Mouse (Mus musculus): ENCODE measurements at regions not wholly inside any gene's neighbourhood (a gene's known extent, or its start where the extent isn't known, plus 50 kb on each side); places are given as distances from the start of the nearest gene placed in this dataset.

DNA sequence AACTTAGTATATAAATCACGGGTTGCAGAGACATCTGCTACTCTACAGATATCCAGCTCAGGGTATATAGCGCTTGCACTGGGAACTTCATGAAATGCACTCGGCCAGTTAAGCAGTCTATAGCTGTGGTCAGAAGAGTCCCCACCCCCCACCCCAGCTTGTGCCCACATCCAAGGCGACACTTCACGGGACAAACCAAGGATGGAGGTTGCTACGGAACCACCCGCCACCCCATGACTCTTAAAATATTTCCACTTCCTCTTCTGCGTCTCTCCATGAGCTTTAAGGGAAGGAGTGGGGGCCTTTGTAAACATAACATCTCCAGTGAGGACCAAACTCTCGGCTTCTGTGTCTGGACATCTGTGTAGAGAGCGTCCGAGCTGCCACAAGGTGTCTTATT is 469.5 kb upstream of the Fam19a5 start:
- WGBS = 90% methylated on average over 11 of the region's 11 CpGs
- Histone ChIP-seq H3K4me1 (no peaks in the 10 kb centered on the region), H3K9me3 (no peaks in the 10 kb centered on the region), H3K4me3 (no peak overlapping the region), H3K27ac (no peak overlapping the region), H3K27me3 (ENCODE audit: poor library complexity, severe bottlenecking) (no peaks in the 10 kb centered on the region), H3K36me3 (replicated peaks) (no peaks in the 10 kb centered on the region)
- DNase-seq (ENCODE audit: extremely low spot score, low spot score) = no peak

DNA sequence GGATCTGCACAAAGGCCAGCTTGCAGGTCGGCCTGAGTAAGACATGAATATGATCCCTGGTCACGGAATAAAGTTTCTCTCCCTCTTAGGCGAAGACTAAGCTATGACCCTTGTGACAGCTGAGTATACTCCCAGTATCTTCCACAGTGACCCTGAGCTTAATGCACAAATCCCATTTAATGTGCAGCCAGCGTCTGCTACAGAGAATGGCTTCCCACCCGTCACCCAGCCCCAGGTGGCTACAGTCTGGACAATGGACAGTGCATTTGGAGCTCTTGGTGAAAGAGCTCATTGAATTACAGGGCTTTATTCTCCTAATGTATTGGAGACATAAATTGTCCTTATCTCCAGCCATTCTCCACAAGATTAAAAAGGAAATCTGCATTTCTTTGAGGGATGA is 454.3 kb upstream of the Fam19a5 start:
- H3K4me1 ChIP-seq = peaks cover 13% of the 10 kb centered on the region
- H3K27ac ChIP-seq = peak overlapping the region; percentile 2; the same call in 1 of the 2 replicates
- DNase-seq (ENCODE audit: extremely low spot score, low spot score) = no peak
- H3K9me3 ChIP-seq = no peaks in the 10 kb centered on the region
- no peaks in the 10 kb centered on the region for H3K36me3 ChIP-seq (replicated peaks)
- no peak overlapping the region for H3K4me3 ChIP-seq
- 54% methylated on average over 5 of the region's 5 CpGs for WGBS
- H3K27me3 ChIP-seq (ENCODE audit: poor library complexity, severe bottlenecking) = no peaks in the 10 kb centered on the region

DNA sequence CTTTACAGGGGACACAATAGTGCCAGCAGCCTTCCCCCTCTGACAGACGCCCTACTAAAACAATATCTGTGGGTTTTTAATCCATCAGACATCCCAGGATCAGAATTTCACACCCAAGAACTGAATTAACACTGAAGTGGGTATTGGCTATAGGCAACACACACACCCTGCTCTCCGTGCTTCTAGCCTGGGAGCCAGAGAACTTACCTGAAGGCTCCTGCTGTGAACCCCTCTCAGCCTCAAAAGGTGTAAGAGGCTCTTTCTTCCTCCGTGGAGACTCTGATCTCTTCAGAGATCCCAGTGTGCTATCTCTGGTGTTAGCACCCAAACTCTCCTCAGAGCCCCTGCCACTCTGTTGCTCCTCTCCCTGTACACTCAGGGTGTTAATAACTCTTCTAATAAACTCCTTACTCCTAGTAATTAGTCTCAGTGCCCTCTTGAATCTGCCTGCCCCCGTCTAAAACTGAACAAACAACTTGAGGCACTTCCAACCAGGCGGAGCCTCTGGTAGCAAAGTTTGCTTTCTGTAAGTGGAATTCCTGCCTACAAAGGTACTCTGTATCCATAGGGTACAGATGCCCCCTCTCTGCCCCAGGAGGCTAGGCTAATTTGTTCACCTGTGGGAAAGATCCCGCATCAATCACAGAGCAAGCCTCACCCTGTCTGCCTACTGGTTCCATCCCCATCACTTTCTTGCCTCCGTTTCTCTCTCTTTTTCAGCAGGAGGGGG is 452.9 kb upstream of the Fam19a5 start:
- peaks cover 13% of the 10 kb centered on the region for H3K4me1 ChIP-seq
- DNase-seq (ENCODE audit: extremely low spot score, low spot score) = no peak
- H3K36me3 ChIP-seq (replicated peaks) = no peaks in the 10 kb centered on the region
- no peaks in the 10 kb centered on the region for H3K27me3 ChIP-seq (ENCODE audit: poor library complexity, severe bottlenecking)
- no peak overlapping the region for H3K4me3 ChIP-seq
- no peak overlapping the region for H3K27ac ChIP-seq
- H3K9me3 ChIP-seq = no peaks in the 10 kb centered on the region
- WGBS = 66% methylated on average over 7 of the region's 7 CpGs

DNA sequence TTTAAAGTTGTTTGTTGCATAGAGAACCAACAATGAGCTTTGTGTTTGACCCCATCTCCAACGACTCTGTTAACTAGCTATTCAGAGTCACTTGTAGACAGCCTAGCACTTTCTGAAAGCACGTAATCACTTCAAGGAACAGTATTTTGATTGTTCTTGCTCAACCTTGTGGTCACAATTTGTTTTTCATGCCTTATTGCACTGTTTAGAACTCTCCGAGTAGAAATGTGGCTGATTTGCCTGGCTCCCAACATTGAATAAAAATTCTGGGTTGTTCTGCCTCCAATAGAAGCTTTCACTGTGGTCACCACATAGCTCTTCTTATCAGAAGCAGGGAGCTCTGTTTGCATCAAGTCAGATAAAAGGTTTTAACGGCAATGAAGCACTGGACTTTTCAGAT is 446.9 kb upstream of the Fam19a5 start:
- H3K36me3 ChIP-seq (replicated peaks) = no peaks in the 10 kb centered on the region
- WGBS = 58% methylated on average over 4 of the region's 4 CpGs
- no peaks in the 10 kb centered on the region for H3K9me3 ChIP-seq
- no peak for DNase-seq (ENCODE audit: extremely low spot score, low spot score)
- no peaks in the 10 kb centered on the region for H3K27me3 ChIP-seq (ENCODE audit: poor library complexity, severe bottlenecking)
- no peak overlapping the region for H3K4me3 ChIP-seq
- no peaks in the 10 kb centered on the region for H3K4me1 ChIP-seq
- no peak overlapping the region for H3K27ac ChIP-seq

DNA sequence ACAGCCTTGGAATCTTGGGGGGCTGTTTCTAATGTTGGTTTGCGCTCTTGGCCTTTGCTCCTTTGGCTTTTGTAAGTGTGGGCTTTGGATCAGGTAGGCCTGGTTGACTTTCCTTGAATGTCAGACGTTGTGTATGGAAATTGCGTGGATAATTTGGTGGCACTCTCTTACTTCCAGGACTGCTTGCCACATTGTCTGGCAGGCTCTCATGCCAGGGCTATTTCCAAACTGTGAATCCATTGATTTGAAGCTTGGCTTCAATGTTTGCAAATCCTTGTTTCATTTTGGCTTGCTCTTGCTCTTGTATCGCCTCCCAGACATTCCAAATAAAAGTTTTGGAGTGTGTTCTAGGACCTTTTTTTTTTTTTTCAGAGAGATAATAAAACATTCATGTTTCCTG is 443.0 kb upstream of the Fam19a5 start:
- Histone ChIP-seq H3K4me3 (no peak overlapping the region), H3K36me3 (replicated peaks) (no peaks in the 10 kb centered on the region), H3K27me3 (ENCODE audit: poor library complexity, severe bottlenecking) (no peaks in the 10 kb centered on the region), H3K27ac (no peak overlapping the region), H3K9me3 (no peaks in the 10 kb centered on the region; the same call in 1 of the 2 replicates), H3K4me1 (no peaks in the 10 kb centered on the region)
- WGBS = 91% methylated on average over 4 of the region's 4 CpGs
- no peak for DNase-seq (ENCODE audit: extremely low spot score, low spot score)

DNA sequence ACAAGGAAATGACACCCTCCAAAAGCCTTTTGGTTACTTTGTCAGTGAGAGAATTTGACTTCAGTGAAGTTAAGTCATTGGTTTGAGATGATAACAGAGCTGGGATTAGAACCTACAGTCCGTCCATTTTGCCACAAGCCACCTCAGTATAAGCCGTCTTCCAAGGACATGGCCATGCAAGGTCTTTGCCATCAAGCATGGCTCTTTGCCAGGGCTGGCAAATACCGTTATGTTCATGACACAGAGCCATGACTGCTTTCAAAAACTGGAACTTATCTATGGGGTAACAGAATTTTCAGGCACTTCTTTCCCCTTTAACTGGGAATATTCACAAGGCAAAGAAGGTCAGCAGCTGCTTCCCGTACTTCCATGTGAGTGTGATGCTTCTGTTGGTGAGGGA is 441.9 kb upstream of the Fam19a5 start:
- Histone ChIP-seq H3K9me3 (no peaks in the 10 kb centered on the region; the same call in 1 of the 2 replicates), H3K4me3 (no peak overlapping the region), H3K27ac (no peak overlapping the region), H3K36me3 (replicated peaks) (no peaks in the 10 kb centered on the region), H3K27me3 (ENCODE audit: poor library complexity, severe bottlenecking) (no peaks in the 10 kb centered on the region), H3K4me1 (no peaks in the 10 kb centered on the region)
- DNase-seq (ENCODE audit: extremely low spot score, low spot score) = no peak
- 93% methylated on average over 4 of the region's 4 CpGs for WGBS

DNA sequence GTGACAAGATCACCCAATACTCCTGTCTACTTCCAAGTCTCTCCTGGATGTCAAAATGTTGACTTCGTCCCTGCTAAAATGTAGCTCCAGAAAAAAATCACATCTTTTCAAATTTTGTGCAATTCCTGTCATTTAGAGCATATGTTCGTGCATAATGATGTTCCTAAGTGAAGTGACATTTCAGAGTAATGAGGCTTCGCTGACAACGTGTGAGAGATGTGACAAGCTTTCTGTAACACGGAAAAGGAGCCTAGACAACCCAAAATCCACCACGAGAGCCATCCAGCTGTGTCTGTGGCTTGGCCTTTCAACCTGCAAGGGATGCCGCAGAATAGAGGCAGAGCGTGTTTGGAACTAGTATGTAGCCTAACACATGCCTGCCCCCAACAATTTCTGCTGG is 438.1 kb upstream of the Fam19a5 start:
- DNase-seq (ENCODE audit: extremely low spot score, low spot score) = no peak
- H3K27me3 ChIP-seq (ENCODE audit: poor library complexity, severe bottlenecking) = no peaks in the 10 kb centered on the region
- no peak overlapping the region for H3K4me3 ChIP-seq
- no peak overlapping the region for H3K27ac ChIP-seq
- WGBS = 90% methylated on average over 8 of the region's 8 CpGs
- no peaks in the 10 kb centered on the region for H3K4me1 ChIP-seq
- no peaks in the 10 kb centered on the region for H3K36me3 ChIP-seq (replicated peaks)
- no peaks in the 10 kb centered on the region; the same call in 1 of the 2 replicates for H3K9me3 ChIP-seq

DNA sequence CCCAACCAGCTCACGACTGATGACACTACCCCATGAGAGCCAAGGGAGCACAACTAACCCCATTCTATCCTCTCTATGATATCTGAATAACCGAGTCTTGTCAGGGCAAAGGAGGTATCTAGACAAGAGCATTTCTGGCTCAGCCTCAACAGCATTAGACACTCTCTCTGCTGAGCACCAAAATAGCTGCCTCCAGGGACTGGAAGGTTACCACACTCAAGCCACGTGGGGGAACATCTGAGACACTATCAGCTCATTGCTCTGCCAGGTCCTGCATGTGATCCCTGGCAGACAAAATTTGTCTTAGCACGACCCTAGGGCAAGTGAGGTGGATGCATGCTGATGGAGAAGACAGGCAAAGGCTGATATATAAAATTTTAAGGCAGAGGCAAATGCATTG is 436.4 kb upstream of the Fam19a5 start:
- 78% methylated on average over 4 of the region's 4 CpGs for WGBS
- Histone ChIP-seq H3K27ac (no peak overlapping the region), H3K9me3 (no peaks in the 10 kb centered on the region; the same call in 1 of the 2 replicates), H3K27me3 (ENCODE audit: poor library complexity, severe bottlenecking) (no peaks in the 10 kb centered on the region), H3K4me1 (no peaks in the 10 kb centered on the region), H3K36me3 (replicated peaks) (no peaks in the 10 kb centered on the region), H3K4me3 (no peak overlapping the region)
- DNase-seq (ENCODE audit: extremely low spot score, low spot score) = no peak

DNA sequence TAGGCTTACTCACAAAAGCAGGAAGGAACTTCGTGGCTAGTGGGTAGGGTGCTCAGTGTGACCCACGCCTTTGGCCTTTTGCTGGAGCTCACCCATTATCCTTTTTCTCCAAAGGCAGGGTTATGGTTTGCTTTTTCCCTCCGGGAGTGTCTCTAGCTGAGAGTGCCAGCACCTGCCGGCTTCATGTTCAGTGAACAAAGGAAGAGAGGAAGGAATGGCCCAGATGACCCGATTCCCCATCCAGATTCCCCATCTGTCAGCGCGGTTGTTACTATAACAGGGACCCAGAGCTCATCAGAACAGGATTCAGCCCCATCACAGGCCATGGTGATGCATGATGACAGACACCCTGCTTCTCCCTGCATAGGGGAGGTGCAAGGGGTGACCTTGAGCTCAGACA is 435.7 kb upstream of the Fam19a5 start:
- Histone ChIP-seq H3K4me1 (no peaks in the 10 kb centered on the region), H3K27ac (no peak overlapping the region), H3K27me3 (ENCODE audit: poor library complexity, severe bottlenecking) (no peaks in the 10 kb centered on the region), H3K36me3 (replicated peaks) (no peaks in the 10 kb centered on the region), H3K4me3 (no peak overlapping the region), H3K9me3 (no peaks in the 10 kb centered on the region; the same call in 1 of the 2 replicates)
- DNase-seq (ENCODE audit: extremely low spot score, low spot score) = no peak
- 86% methylated on average over 7 of the region's 7 CpGs for WGBS

DNA sequence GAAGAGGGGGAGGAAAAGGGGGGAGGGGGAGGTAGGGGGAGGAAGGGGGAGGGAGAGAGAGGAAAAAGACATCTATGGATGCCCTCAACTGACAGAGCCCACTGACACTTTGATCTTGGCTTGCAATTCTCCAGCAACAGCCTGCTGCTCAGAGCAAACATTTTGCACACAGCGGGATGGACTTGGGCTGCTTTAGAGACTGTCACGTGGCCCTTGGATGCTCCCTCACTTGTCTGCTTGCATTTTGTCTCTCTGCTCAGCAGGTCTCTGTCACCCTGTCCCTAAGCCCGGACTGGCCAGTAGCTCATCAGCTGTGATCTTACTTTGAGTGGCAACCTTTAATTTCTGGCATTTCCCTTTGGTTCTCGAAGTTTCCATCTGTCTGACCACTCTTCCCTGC is 421.4 kb upstream of the Fam19a5 start:
- Histone ChIP-seq H3K27ac (no peak overlapping the region), H3K27me3 (ENCODE audit: poor library complexity, severe bottlenecking) (no peaks in the 10 kb centered on the region), H3K36me3 (replicated peaks) (no peaks in the 10 kb centered on the region), H3K9me3 (no peaks in the 10 kb centered on the region), H3K4me1 (no peaks in the 10 kb centered on the region), H3K4me3 (no peak overlapping the region)
- DNase-seq (ENCODE audit: extremely low spot score, low spot score) = no peak
- 31% methylated on average over 4 of the region's 4 CpGs for WGBS

DNA sequence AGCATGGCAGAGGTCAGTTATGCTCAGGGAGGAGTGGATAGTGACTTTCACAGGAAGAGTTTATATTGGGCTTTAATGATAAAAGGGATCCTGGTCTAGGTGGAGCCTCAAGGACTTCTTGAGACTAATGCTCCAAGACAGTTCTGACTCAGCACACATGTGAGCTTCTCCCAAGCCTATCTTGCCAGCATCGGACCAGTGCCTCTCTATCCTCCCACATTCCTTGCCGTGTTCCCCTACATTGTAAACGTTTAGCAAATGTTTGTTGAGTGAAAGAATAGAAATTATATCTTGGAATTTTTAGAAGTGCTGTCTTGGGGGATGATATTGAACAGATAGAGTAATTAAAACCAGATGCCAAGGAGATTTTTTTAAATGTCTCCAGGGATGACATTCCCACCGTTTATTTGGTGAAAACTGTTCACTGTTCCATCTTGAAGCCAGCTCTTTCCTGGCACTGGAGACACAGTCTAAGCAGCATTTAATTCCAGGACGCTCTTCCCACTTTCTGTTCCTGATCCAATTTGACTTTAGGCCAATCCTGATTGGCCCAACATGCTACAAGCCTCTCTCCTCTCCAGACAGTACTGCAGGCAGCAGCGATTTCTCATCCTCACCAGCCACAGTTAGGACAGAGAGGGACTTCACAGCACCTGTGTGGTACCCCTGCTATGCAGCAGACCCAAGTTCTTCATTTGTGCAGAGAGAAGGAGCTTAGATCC is 418.5 kb upstream of the Fam19a5 start:
- Histone ChIP-seq H3K27me3 (ENCODE audit: poor library complexity, severe bottlenecking) (no peaks in the 10 kb centered on the region), H3K4me1 (no peaks in the 10 kb centered on the region), H3K36me3 (replicated peaks) (no peaks in the 10 kb centered on the region), H3K27ac (no peak overlapping the region), H3K9me3 (no peaks in the 10 kb centered on the region), H3K4me3 (no peak overlapping the region)
- WGBS = 78% methylated on average over 6 of the region's 6 CpGs
- no peak for DNase-seq (ENCODE audit: extremely low spot score, low spot score)

DNA sequence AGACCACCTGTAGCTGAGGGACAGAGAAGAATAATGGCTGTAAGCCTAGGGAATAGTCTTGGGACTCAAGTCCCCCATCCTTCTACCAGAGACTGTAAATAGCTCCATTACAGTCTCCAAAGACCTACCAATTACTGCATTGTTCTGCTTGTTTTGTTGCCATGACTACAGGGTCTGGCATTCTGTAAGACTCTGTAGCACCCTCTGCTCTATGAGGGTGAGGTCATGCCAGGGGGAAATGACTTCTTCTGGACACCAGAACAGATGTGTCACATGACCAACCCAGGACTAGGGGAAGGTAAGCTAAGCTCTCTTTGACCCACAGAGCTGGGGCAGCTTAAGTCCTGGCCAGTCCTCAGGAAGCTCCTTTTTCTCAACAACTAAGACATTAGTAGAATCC is 405.2 kb upstream of the Fam19a5 start:
- Histone ChIP-seq H3K9me3 (no peaks in the 10 kb centered on the region), H3K36me3 (replicated peaks) (no peaks in the 10 kb centered on the region), H3K27ac (no peak overlapping the region), H3K27me3 (ENCODE audit: poor library complexity, severe bottlenecking) (no peaks in the 10 kb centered on the region), H3K4me1 (peaks cover 7% of the 10 kb centered on the region), H3K4me3 (no peak overlapping the region)
- DNase-seq (ENCODE audit: extremely low spot score, low spot score) = no peak

DNA sequence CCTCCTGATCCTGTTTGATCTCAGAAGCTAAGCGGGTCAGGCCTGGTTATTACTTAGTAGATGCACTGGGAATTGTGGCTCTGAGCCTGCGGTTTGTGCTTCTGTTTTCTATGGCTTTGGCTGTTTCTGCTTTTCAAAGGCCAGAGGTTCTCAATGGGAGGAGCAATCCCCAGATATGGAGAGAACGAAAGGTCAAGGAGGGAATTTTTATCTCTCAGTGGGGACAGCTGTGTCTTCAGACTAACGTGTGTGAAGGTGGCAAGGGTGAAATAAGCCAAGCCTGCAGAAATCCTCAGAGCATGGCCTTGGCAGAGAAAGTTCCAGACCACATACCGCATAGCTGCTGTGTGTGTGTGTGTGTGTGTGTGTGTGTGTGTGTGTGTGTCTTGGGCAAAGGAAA is 375.0 kb upstream of the Fam19a5 start:
- Histone ChIP-seq H3K4me1 (no peaks in the 10 kb centered on the region), H3K4me3 (no peak overlapping the region), H3K36me3 (replicated peaks) (no peaks in the 10 kb centered on the region), H3K27ac (no peak overlapping the region), H3K9me3 (no peaks in the 10 kb centered on the region), H3K27me3 (ENCODE audit: poor library complexity, severe bottlenecking) (no peaks in the 10 kb centered on the region)
- no peak for DNase-seq (ENCODE audit: extremely low spot score, low spot score)
- WGBS = 92% methylated on average over 5 of the region's 5 CpGs
